Mouse (Mus musculus) frontal cortex, postnatal 36 days (tissue): ENCODE data around the gene Plk3.

Experiments
- DNase-seq, 2 experiments: peaks; one replicate each; pipeline ENCODE4 v3.0.0; 2022; ENCODE audit warnings: low spot score in 2 of 2

Plk3 gene

DNA sequence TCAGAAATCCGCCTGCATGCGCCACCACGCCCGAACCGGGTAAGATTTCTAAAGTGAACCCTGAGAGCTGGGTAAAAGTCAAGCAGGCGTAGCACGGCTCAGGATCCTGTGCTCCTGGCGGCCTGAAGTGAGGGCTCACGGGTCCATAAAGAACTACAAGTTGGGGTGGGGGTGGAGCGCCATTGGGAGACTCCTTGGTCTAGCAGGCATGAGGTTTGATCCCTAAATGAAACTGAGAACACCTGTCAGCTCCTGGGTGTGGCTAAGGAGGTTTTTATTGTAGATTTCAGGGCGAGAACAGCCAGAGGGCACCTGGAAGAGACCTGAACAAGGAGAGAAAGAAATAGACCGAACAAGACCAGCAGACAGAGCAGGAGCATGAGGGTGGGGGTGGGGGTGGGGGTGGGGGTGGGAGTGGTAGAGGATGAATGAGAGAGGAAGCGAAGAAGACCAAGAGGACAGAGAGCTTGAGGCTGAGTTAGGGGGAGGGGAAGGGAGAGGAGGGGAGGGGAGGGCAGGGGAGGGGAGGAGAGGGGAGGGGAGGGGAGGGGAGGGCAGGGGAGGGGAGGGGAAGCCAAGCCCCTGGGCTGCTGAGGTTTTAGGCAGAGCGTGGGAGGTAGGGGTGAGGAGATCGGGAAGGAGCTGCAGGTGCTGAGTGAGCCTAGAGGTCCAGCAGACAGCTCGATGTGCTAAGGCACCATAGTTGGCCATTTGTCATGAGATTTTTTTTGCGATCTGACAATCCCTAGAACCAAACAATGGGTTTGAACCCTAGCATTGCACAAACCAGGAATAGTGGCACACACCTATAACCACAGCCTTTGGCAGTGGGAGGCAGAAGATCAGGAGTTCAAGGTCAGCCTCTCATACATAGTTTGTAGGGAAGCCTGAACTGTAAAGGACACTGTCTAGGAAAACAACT is 4.8 kb upstream of the Plk3 start:
- no peak for DNase-seq

DNA sequence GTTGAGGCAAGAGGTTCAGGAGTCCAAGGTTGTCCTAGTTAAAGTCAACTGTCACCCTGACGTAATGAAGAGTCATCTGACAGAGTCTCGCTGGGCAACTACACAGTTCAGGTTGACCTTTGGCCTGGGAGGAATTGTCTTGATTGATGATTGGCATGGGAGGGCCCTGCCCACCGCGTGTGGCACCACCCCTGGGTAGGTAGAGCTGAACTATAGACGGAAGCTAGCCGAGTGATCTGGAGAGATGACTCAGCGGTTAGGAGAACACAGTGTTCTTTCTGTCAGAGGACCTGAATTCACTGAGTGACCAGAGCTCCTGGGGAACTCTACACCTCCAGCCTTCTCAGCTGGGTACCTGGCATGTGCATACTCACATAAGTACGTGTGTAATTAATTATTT is 2.3 kb upstream of the Plk3 start:
- no peak for DNase-seq

DNA sequence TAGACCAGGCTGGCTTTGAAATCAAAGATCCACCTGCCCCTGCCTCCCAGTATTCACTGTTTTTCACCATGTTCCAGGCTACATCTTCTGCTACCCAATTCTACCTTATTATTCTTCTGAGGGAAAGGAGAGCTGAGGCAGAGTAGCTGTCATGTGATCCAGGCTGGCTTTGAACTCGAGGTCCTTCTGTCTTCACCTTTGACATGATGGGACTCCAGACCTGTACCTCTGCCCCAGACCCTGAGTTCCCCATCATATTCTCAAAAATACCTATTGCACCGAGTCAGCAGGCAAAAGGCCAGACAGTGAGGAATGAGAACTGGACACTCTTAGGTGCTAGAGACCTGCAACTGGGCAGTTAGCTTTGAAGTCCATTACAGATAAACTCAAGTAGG is 835 bp upstream of the Plk3 start:
- DNase-seq: no peak

DNA sequence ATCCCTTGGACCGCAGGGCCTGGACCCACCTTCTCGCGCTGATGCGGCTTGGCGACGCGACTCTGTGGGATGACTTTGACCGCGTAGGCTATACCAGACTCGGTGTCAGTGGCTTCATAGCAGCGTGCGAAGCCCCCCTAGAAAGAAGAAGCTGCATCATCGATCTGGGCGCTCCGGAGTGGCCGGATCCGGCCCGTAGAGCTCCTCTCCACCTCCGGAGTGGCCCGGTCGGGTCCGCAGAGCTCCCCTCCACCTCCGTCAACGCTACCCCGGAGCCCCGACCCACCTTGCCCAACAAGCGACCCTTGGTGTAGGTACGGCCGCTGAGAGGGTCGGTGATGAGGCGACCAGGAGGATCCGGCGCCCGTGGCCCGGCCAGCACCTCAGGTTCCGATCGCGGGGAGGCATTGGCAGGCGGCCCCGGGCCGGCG is 382 bp downstream of the Plk3 start:
- no peak for DNase-seq

DNA sequence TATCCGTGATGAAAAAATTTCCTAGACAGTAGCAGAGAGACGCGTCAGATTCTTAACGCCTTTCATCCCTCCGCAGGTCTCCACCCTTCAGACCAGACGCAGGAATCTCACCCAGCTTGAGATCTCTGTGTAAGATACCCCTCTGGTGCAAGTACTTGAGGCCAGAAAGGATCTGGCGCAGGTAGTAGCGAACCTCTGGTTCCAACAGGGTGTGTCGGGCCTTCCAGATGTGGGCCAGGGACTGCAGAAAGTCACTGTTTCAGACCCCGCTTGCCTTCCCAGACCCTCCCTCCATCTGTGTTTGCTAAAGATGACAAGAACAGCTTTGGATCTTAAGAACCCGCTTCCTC is 994 bp downstream of the Plk3 start:
- no peak for DNase-seq

DNA sequence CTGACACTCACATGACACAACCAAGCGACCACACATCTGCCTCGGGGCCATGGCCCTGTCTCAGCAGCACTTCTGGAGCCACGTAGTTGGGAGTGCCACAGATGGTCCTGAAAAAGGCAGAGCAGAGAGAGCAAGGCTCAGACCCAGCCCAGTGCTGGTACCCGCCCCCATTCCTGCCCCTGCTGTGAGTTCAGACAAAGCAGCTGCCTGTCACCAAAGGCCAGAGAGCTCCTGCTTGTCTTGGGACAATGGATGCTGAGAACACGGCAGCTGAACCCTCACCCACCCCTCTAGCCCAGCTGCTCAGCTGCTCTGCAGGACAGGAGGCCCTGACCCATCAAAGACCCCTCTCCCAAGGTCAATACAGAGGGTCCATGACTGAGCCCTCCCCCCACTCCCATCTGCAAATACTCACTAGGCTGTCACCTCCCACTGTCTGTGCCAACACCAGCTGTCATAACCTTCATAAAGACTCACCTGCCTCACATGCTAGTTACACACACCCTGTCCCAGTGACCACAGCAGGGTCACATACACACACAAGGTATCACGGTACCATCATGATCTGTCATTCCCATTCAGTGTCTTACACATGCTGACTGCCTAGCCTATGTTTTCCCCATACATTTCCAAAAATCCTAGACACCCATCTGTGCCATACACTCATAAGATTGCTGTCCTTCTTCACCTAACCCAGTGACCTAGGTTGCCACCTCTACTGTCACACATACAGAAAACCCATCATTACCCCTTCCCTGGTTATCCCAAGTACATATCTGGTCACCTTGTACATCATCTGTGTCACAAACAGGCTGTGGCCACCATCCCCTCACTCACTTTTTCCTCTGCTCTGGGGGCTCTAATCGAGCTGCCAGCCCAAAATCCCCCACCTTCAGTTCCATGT is 1.6 kb downstream of the Plk3 start:
- DNase-seq: no peak

DNA sequence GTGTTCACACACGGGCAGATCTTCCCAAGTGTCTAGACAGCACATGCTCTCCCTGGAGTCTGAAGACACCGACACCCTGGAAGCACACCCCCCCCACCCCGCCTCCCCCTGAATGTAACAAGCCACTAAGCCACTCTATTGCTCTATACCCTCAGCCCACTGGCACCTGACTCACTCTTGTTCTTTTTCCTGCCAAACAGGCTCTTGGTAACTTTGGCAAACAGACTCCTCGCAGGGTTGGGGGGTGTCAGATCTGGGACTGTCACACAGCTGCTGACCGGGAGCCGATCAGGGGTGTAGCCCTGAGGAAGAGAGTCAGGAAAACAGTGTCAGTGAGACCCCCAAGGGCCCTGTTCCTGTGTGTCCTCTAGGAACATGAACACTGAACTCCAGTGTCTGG is 2.6 kb downstream of the Plk3 start:
- no peak for DNase-seq

DNA sequence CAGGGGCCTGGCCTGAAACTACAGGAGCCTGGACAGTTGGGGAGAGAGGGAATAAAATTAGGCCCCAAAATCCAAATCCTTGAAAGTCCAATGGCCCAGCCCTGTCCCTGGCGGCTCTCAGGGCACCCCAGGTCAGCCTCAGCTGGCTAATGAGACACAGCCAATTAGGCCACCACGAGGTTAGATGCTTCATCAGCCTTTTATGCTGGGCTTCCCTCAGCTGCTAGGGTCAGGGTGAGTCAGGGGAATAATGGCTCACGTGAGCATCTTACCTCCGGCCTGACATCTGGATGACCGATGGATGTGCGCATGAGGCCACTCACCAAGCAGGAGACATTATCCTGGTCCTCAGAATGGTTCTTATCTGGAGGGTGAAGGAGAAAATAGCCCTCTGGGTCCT is 3.0 kb downstream of the Plk3 start:
- DNase-seq: no peak

DNA sequence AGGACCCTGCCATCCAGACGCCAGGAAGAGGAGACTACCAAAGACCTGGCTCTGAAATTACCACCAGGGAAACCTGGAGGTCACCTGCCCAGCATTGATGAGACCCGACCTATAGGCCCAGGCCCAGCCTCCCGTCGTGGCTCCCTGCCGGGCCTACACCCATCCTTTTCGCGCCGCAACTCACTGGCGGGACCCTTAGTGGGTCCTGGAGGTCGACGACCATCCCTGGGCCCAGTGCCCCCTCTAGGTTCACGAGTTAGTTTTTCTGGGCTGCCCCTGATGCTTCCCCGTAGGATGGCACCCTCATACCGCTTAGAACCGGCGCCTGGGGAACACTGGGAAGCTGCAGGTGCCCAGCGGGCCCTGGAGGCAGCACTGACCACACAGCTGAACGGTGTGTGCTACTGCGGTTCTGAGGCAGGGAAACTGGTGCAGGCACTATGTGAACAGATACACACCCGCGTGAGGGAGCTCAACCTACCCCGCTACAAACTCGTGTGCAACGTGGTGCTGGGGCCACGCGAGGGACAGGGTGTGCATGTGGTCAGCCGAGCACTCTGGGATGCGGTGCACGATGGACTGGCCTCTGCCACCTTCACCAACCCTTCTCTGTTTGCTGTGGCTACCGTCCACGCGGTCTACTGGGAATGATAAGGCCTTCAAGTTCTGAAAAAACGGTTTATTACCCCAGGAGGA is 5.6 kb downstream of the Plk3 start:
- DNase-seq: no peak

DNA sequence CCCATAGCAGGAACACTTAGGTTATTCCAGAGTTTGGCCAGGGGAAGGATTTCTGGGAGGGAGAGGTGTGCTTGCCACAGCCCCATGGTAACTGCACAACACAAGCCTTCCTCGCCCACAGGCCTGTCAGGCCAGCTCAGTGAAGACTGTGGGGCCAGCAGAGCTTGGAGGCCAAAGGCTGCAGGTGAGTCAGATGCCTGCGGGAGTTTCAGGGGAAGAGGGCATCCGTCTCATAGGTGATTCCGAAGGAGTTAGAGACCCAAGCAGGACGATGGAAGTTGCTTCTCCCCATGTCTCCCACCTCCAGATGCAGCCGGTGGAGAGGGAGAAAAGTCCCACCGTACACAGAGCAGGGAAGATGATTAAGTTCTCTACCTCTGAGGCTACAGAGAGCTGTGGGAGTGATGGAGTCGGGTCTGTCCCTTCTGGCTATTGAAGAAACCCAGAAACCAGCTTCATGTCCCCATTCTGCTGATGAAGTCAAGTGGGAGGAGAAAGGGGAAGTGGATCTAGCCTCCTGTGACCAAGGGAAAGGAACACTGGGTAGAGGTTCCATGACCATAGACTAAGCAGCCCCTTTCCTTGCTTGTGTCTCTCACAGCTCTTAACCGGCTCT is 7.0 kb downstream of the Plk3 start, which contains the start of gene Tctex1d4:
TSS of gene Tctex1d4 (plus strand) at position 120 of the 616 bp plus-strand sequence.
- no peak for DNase-seq

DNA sequence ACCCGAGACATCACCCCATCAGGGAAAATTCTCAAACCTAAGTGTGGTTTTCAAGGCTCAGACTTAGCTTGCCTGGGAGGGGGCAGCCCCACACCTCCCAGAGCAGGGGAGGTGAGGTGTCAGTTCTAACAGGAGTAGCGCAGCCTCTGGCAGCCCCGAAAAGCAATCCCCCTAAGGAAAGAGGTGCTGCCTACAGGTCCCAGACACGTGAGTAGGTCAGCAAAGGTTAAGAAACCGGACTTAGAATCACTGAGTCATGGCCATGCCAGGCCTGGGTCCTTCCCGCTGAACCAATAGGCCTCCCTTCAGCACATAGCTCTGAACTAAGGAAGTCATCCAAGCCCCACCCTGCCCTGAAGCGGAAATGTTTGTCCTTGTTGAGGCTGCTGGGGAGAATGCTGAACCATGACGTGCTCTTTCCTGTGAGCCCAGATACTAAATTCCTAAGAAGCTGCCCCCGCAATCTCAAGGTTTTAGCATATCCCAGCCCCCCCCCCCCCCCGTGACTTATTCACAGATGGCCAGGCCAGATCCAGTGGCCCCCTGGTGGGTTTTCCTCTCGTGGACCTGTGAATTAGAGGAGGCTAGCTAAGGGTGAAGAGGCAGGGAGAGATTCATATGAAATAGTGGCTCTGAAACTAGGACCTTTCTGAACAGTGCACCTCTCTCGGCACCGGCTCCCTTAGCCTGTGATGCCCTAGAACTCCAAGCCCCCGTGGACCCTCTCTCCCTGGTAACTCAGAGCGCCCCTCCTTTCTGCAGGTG is 7.7 kb downstream of the Plk3 start:
- peak in 1 of 2 experiments; percentile 54 for DNase-seq

DNA sequence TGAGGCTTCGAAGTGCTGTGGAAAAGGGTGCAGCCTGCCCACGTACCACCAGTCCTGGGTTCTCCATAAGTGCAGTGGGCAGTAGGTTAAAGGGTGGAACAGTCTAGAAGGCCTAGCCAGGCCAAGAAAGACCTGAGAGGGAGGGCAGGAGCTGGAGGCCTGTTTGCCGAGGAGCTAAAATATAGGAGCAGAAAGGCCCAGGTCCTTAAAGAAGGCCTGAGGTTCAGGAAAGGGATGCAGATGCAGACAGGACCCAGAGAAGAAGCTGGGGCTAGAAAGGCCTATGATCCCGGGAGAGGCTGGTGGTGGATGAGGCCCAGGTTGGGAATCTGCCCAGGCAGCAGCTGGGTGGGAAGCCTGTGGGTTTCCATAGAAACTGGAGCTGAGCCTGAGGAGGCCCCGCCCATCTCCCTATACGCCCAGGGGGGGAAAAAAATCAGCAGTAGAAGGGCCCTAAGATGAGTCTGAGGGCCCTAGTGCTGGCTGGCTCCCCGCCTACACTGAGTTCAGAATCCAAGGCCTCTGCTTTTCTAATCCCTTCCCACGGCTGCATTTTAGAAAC is 8.3 kb downstream of the Plk3 start, which contains the start of gene Btbd19:
TSS of gene Btbd19 (minus strand) at position 378 of the 562 bp plus-strand sequence.
- DNase-seq: peak; percentile 76 to 81

DNA sequence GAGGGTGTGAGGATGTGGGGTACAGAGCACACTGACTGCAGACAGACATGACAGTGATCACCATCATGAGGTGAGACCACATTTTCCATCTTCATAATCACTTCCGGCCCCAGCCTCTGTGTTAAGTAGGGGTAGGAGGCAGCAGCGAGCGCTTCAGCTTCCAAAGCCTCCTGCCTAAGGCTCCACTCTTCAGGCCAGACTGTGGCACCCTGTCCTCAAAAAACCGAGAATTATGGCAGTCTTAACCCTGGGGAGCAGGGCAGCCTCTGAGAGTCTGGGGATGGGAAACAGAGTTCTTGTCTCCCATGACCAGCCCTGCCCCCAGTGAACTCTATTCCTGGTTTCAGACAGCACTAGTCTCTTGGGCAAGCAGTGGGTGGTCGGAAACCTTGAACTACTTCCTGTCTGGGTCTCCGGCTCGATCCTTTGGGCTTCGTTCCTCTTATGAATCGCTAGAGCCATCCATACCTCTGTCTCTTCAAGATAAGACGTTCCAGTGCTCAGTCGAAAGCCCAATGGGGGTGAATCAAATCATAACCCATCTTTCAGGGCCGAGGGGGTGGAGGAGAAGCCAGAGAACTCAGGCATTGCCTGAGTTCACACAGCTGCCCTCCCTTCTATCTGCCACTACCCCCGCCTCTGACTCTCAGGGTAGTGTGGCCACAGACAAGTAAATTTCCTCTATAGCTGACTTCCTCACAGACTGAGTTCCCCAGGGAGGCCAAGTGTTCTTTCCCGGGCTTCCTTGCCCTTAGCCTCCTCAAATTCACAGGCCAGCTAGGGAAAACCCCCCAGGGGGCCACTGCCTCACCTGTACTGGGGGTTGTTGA is 9.0 kb downstream of the Plk3 start:
- DNase-seq: no peak

DNA sequence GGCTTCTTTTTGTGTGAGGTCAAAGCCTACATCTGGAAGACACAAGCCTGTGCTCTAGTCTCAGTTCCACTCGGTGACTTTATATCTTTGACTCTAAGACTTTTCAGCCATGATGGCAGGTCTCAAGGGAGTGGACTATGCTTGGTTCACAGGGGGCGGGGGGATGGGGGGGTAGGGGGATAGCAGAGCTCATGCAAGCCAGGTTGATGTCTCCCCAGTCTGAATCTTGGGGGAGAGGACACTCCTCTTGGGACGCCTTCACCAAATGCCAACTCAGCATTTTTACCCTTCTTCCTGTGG is 9.6 kb downstream of the Plk3 start:
- no peak for DNase-seq

DNA sequence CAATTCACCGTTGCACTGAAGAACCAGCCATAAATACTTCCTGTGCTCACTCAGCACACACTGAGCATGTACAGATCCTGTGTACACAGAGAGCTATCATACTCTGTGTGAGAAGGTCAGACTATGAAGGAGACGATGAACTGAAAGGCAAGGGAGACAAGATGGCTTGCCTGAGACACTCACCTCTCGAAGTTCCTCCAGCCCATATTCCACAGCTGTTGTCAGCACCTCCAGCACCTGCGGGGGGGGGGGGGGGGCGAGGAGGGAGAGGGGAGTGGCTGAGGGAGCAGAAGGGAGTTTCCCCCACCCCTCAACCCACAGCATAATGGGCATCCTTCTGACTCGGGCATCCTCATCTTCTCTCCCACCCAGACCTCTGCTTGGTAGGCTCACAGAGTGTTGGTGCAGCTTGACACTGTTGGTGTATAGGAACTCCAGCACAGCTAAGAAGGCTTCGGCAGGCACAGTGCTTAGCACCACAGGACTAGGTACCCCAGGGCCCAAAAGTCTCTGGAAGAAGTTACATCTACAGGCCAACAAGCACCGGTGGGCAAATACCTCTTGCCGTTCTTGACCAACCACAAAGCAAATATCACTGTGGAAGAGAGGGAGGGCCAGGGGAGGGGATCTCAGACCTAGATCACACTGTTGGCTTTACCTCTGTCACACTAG is 10.1 kb downstream of the Plk3 start:
- no peak for DNase-seq

DNA sequence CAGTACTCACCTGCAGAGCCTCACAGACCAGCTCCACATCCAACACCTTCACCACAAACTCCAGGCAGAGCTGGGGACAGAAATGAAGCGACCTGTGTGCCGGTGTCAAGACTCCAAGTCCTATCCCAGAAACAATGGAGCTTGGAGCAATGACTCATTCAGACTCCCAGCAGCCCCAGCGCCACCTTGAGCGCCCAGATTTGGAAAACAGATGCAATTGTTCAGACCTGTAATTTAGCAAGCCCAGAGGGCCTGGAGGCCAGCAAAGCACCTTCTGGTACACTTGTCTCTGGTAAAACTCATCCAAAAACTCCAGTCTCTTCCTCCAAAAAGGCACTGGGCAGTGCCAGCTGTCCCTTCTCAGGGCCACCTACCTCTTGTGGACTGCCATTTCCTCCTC is 11.6 kb downstream of the Plk3 start:
- DNase-seq: no peak

DNA sequence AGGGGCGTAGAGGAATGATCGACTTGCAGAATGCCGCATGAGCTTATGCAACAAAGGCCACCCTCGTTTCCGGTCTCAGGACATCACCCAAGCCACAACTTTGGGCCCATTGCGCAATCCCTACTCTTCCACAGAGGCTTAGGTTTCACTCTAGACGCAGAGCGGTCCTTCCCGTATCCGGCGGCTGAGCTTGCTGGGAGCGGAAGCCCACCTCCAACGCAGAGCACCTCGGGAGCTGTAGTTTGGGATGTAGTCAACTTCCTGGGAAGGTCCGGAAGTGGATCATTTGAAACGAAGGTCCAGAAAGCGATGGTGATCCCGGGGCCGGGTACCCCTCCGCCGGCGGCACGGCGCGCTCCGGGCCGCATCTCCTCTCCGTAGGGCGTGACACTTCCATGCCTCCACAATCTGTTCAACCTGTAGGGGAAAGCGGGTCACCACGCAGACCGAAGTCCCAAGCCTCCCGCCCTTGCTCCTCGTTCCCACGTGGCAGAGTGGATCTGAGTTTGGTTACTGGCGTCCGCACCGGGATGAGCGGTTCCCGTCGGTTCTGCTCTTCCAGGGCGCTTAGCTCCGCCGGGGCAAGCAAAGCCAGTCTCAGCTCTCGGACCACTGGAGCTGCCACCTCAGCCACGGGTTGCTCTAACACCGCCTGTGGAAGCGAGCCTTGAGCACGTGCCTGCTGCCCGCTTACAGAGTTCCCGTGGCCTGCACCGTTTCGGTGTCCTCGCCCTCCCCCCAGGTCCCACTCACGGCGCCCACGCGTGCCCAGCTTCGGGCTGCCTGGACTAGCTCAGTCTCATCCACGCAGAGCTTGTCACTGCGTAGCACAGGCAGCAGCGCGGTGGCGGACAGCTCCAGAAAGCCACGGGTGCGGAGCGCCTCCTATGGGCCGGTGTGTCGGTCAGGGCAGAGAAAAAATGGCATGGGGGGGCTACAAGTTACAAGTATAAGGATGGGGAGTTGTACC is 13.0 kb downstream of the Plk3 start:
- DNase-seq: peak; percentile 95 to 96

DNA sequence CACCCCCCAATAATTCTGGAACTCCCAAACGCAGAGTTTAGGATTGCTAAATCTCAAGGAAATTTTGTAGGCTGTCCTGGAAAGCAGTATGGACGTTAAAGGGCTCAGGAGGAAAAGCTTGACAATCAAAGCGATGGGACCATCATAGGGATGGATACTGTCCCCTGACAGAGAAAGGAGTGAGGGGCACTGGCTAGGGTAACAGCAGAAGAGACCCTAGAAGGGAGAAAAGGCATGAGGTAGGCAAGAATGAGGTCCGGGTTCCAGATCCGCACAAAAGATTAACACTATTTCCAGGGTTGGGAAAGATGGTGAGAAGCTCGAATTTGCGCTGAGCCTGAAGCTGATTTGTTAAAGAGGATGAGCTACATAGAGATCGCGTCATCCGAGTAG is 13.7 kb downstream of the Plk3 start:
- no peak for DNase-seq
